8 mouse cellular contexts compared by ENCODE assay signal in the genomic region with DNA sequence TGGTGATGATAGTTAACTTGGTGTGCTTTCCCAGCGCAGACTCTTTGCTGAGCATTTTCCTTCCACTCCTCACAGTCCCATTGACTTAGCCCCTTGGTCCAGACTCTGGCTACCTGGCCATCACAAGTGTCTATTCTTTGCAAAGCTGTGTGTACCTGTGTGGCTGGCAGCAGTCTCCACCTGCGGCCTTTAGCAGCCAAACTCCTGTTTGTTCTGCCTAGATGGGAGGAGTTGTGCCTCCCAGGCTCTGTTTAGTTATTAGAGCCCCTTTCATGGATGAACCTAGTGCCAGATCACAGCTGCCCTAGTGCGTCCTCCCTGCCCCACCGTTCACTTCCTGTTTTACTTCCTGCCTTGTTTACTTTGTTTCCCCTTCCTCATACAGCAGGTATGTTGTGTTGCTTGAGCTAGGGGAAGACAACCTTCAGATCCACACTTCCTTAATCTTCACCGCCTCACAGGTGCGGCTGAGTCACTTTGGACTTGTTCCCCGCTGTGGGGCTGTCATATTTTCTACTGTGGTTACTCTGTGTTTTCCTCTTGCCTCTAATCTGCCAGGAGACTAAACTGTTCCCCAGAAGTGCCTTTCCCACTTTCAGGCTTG. TPM values are rescaled to one million over a fixed set of nuclear protein-coding genes. Genes with fewer than 3 reads are reported as not detected.
DNase-seq lines count a peak whose midpoint lies in the region; ATAC-seq and TF ChIP-seq lines count a peak whose summit lies in the region.
"Had no signal": no experiment of that assay in that cellular context is flagged by ENCODE, and none has a peak within 500 bp of the region (broad histone marks: within the 10 kb centered on the region; RNA-seq: fewer than 3 reads in every experiment).

No protein-coding gene starts in this region.

- no peak for TF ChIP-seq CTCF in hindbrain, postnatal 0 days (IDR thresholded peaks at IDR 0.05; ENCODE audit: low read depth)

- peaks cover 11% of the 10 kb centered on the region for H3K36me3 ChIP-seq in forebrain, embryonic 15.5 days
- H3K36me3 ChIP-seq in midbrain, embryonic 11.5 days (ENCODE audit: control insufficient read depth, insufficient read depth, low read length), result no peaks in the 10 kb centered on the region
- peaks cover 18% of the 10 kb centered on the region; the same call in 1 of the 2 replicates for H3K36me3 ChIP-seq in hindbrain, postnatal 0 days (ENCODE audit: insufficient read depth, low read length)

- ATAC-seq in hematopoietic stem cell, adult 5-6 weeks (replicated peaks in 1 of 2; ENCODE audit: insufficient read depth in 1 of 2, low FRiP score in 2 of 2, low TSS enrichment in 1 of 2, low read depth in 1 of 2, poor library complexity in 2 of 2, severe bottlenecking in 2 of 2), result peak; percentile 53 to 80
- ATAC-seq in forebrain, embryonic 15.5 days (replicated peaks), result no peak
- ATAC-seq in midbrain, embryonic 11.5 days (ENCODE audit: low FRiP score), result no peak
- no peak for ATAC-seq in hindbrain, postnatal 0 days

- H3K9me3 ChIP-seq in forebrain, embryonic 15.5 days, result no peaks in the 10 kb centered on the region
- no peaks in the 10 kb centered on the region for H3K9me3 ChIP-seq in midbrain, embryonic 11.5 days (ENCODE audit: control insufficient read depth, low read length)
- no peaks in the 10 kb centered on the region for H3K9me3 ChIP-seq in hindbrain, postnatal 0 days (ENCODE audit: low read length)

- H3K4me1 ChIP-seq in forebrain, embryonic 15.5 days, result no peaks in the 10 kb centered on the region
- no peaks in the 10 kb centered on the region for H3K4me1 ChIP-seq in midbrain, embryonic 11.5 days (ENCODE audit: control insufficient read depth, insufficient read depth, low read length)
- H3K4me1 ChIP-seq in hindbrain, postnatal 0 days (ENCODE audit: insufficient read depth, low read length), result no peaks in the 10 kb centered on the region

- H3K27ac ChIP-seq in forebrain, embryonic 15.5 days (replicated peaks), result no peak overlapping the region
- H3K27ac ChIP-seq in midbrain, embryonic 11.5 days (ENCODE audit: low read depth, low read length), result no peak overlapping the region
- H3K27ac ChIP-seq in hindbrain, postnatal 0 days, result no peak overlapping the region

- no peak overlapping the region for H3K4me3 ChIP-seq in forebrain, embryonic 15.5 days
- no peak overlapping the region for H3K4me3 ChIP-seq in midbrain, embryonic 11.5 days (ENCODE audit: low read depth, low read length)
- no peak overlapping the region for H3K4me3 ChIP-seq in hindbrain, postnatal 0 days (ENCODE audit: low read length)

- DNase-seq in urinary bladder, postnatal 14 days (ENCODE audit: low spot score), result peak; percentile 9
- DNase-seq in urinary bladder, postnatal 4 days (ENCODE audit: low spot score in 2 of 2), result no peak
- DNase-seq in naive thymus-derived CD4-positive, alpha-beta T cell, adult 2 months (ENCODE audit: low read depth), result peak; percentile 54
- DNase-seq in midbrain, embryonic 11.5 days (ENCODE audit: low spot score, missing footprints), result no peak
- DNase-seq in hindbrain, postnatal 0 days (ENCODE audit: low spot score), result no peak
- DNase-seq: heart, postnatal 10 days had no signal

- H3K9ac ChIP-seq in forebrain, embryonic 15.5 days (replicated peaks), result no peak overlapping the region
- H3K9ac ChIP-seq in midbrain, embryonic 11.5 days (ENCODE audit: low read length), result no peak overlapping the region
- H3K9ac ChIP-seq in hindbrain, postnatal 0 days (replicated peaks; ENCODE audit: low read length), result no peak overlapping the region

- H3K27me3 ChIP-seq in forebrain, embryonic 15.5 days, result no peaks in the 10 kb centered on the region
- H3K27me3 ChIP-seq in midbrain, embryonic 11.5 days (ENCODE audit: control insufficient read depth, insufficient read depth, low read length), result no peaks in the 10 kb centered on the region
- no peaks in the 10 kb centered on the region for H3K27me3 ChIP-seq in hindbrain, postnatal 0 days (ENCODE audit: insufficient read depth, low read length)

- 87% methylated on average over 7 of the region's 7 CpGs for WGBS in forebrain, embryonic 15.5 days
- 85% methylated on average over 7 of the region's 7 CpGs for WGBS in midbrain, embryonic 11.5 days
- WGBS in hindbrain, postnatal 0 days, result 83% methylated on average over 7 of the region's 7 CpGs

- no peak overlapping the region for H3K4me2 ChIP-seq in forebrain, embryonic 15.5 days (replicated peaks)
- H3K4me2 ChIP-seq in midbrain, embryonic 11.5 days, result no peak overlapping the region
- no peak overlapping the region for H3K4me2 ChIP-seq in hindbrain, postnatal 0 days (ENCODE audit: low read depth, low read length)

RNA-seq across cellular contexts. Expression of gene Chp1, which starts 11.3 kb away (rescaled TPM):
- total RNA-seq in hematopoietic stem cell, adult 5-6 weeks (2017), result 51.5 and 65.8 TPM in 2 replicates
- polyA plus RNA-seq in forebrain, embryonic 15.5 days (2015; fragmentation: Nextera tagmentation; extraction: Ambion mirVana), result 73.5 and 74.1 TPM in 2 replicates
- 56.2 and 61.4 TPM in 2 replicates for polyA plus RNA-seq in midbrain, embryonic 11.5 days (2014; fragmentation: Nextera tagmentation; extraction: Ambion mirVana)
- total RNA-seq in hindbrain, postnatal 0 days (2014; rRNA removed), result 49.2 and 54.8 TPM in 2 replicates
- 51.4 and 52.4 TPM in 2 replicates for polyA plus RNA-seq in hindbrain, postnatal 0 days (2015; fragmentation: Nextera tagmentation; extraction: Ambion mirVana)

RNA-seq across cellular contexts. Expression of gene Exd1, which starts 11.4 kb away (rescaled TPM):
- 0.13 TPM in 1 of 2 replicates, not detected in the other for total RNA-seq in hematopoietic stem cell, adult 5-6 weeks (2017)
- polyA plus RNA-seq in forebrain, embryonic 15.5 days (2015; fragmentation: Nextera tagmentation; extraction: Ambion mirVana), result 0.50 and 0.83 TPM in 2 replicates
- polyA plus RNA-seq in midbrain, embryonic 11.5 days (2014; fragmentation: Nextera tagmentation; extraction: Ambion mirVana), result 0.20 and 0.69 TPM in 2 replicates
- 0.83 and 1.2 TPM in 2 replicates for total RNA-seq in hindbrain, postnatal 0 days (2014; rRNA removed)
- 0.58 and 0.74 TPM in 2 replicates for polyA plus RNA-seq in hindbrain, postnatal 0 days (2015; fragmentation: Nextera tagmentation; extraction: Ambion mirVana)

RNA-seq across cellular contexts. Expression of gene Nusap1, which starts 59.3 kb away (rescaled TPM):
- total RNA-seq in hematopoietic stem cell, adult 5-6 weeks (2017), result 80.2 and 97.9 TPM in 2 replicates
- 36.8 and 40.8 TPM in 2 replicates for polyA plus RNA-seq in forebrain, embryonic 15.5 days (2015; fragmentation: Nextera tagmentation; extraction: Ambion mirVana)
- polyA plus RNA-seq in midbrain, embryonic 11.5 days (2014; fragmentation: Nextera tagmentation; extraction: Ambion mirVana), result 121 and 130 TPM in 2 replicates
- total RNA-seq in hindbrain, postnatal 0 days (2014; rRNA removed), result 7.1 and 8.4 TPM in 2 replicates
- polyA plus RNA-seq in hindbrain, postnatal 0 days (2015; fragmentation: Nextera tagmentation; extraction: Ambion mirVana), result 13.3 and 13.8 TPM in 2 replicates

RNA-seq across cellular contexts. Expression of gene Oip5, which starts 59.4 kb away (rescaled TPM):
- 20.5 and 22.9 TPM in 2 replicates for total RNA-seq in hematopoietic stem cell, adult 5-6 weeks (2017)
- 13.2 and 14.3 TPM in 2 replicates for polyA plus RNA-seq in forebrain, embryonic 15.5 days (2015; fragmentation: Nextera tagmentation; extraction: Ambion mirVana)
- polyA plus RNA-seq in midbrain, embryonic 11.5 days (2014; fragmentation: Nextera tagmentation; extraction: Ambion mirVana), result 38.0 and 38.5 TPM in 2 replicates
- total RNA-seq in hindbrain, postnatal 0 days (2014; rRNA removed), result 5.8 and 6.2 TPM in 2 replicates
- polyA plus RNA-seq in hindbrain, postnatal 0 days (2015; fragmentation: Nextera tagmentation; extraction: Ambion mirVana), result 6.0 and 6.4 TPM in 2 replicates

Comparison
In these comparisons a context has a peak if more than half of its experiments do, and no peak if none do; other contexts are left out.
1. DNase-seq: peak in urinary bladder, postnatal 14 days (single experiment) and naive thymus-derived CD4-positive, alpha-beta T cell, adult 2 months (single experiment); none in urinary bladder, postnatal 4 days (0 of 2), midbrain, embryonic 11.5 days (single experiment) and hindbrain, postnatal 0 days (single experiment).
2. ATAC-seq: peak in hematopoietic stem cell, adult 5-6 weeks (2 of 2); none in forebrain, embryonic 15.5 days (single experiment), midbrain, embryonic 11.5 days (single experiment) and hindbrain, postnatal 0 days (single experiment).